Mouse (Mus musculus) heart, postnatal 0 days (tissue): Measurements from ENCODE around the gene Pidd1.
"Not testable (repeated sequence)": the region's sequence is repeated elsewhere in the genome, so short reads cannot be mapped to it uniquely, and the experiment has no call there.

Source experiments
- CTCF ChIP-seq: IDR thresholded peaks from 2 replicates; pipeline ENCODE4 v1.5.1; 2016; ENCODE audit warnings: antibody characterized with exemption, control low read depth, low read depth
- EP300 ChIP-seq: IDR thresholded peaks from 2 replicates; pipeline ENCODE4 v1.6.1; 2016; ENCODE audit warnings: antibody characterized with exemption, low read depth

- TF ChIP-seq EP300, CTCF: not testable (repeated sequence)
These were observed 36.2 kb downstream of the Pidd1 start for GRCm38 (mm10) chr7:141407670-141408069.
